Mouse (Mus musculus): ENCODE data around the gene Pitpnm2. TPM values are rescaled to one million over a fixed set of nuclear protein-coding genes. Genes with fewer than 3 reads are reported as not detected.

The Pitpnm2 gene
- polyA plus RNA-seq, 1 experiment from 2014 or later: 8.4 TPM

GRCm38 (mm10) chr5:124227193-124227592 is 22.4 kb downstream of the Pitpnm2 start:
- Histone ChIP-seq H3K4me3 (ENCODE audit: low read length) (no peak overlapping the region), H3K4me1 (ENCODE audit: control insufficient read depth, insufficient read depth, low read depth, low read length) (peaks cover 8% of the 10 kb centered on the region), H3K9ac (ENCODE audit: low read depth, low read length) (peak overlapping the region; percentile 17; the same call in 1 of the 2 replicates), H3K27me3 (replicated peaks; ENCODE audit: control insufficient read depth, insufficient read depth, low read length) (no peaks in the 10 kb centered on the region), H3K27ac (ENCODE audit: low read depth, low read length) (no peak overlapping the region), H3K4me2 (ENCODE audit: low read length) (no peak overlapping the region), H3K36me3 (ENCODE audit: control insufficient read depth, insufficient read depth, low read length) (no peaks in the 10 kb centered on the region), H3K9me3 (ENCODE audit: control insufficient read depth, low read length) (no peaks in the 10 kb centered on the region)
- WGBS: 48% methylated on average over 6 of the region's 6 CpGs
- ATAC-seq: no peak

- Histone ChIP-seq H3K27me3 (replicated peaks; ENCODE audit: control insufficient read depth, insufficient read depth, low read length) (no peaks in the 10 kb centered on the region), H3K4me3 (ENCODE audit: low read length) (no peak overlapping the region), H3K27ac (ENCODE audit: low read depth, low read length) (no peak overlapping the region), H3K4me1 (ENCODE audit: control insufficient read depth, insufficient read depth, low read depth, low read length) (peaks cover 10% of the 10 kb centered on the region), H3K9ac (ENCODE audit: low read depth, low read length) (no peak overlapping the region), H3K9me3 (ENCODE audit: control insufficient read depth, low read length) (no peaks in the 10 kb centered on the region), H3K4me2 (ENCODE audit: low read length) (no peak overlapping the region), H3K36me3 (ENCODE audit: control insufficient read depth, insufficient read depth, low read length) (no peaks in the 10 kb centered on the region)
- 94% methylated on average over 4 of the region's 4 CpGs for WGBS
- no peak for ATAC-seq
Measured at GRCm38 (mm10) chr5:124226494-124226893, 23.1 kb downstream of the Pitpnm2 start.

- Histone ChIP-seq H3K27ac (ENCODE audit: low read depth, low read length) (no peak overlapping the region), H3K9ac (ENCODE audit: low read depth, low read length) (no peak overlapping the region), H3K9me3 (ENCODE audit: control insufficient read depth, low read length) (no peaks in the 10 kb centered on the region), H3K4me1 (ENCODE audit: control insufficient read depth, insufficient read depth, low read depth, low read length) (peaks cover 11% of the 10 kb centered on the region), H3K4me2 (ENCODE audit: low read length) (no peak overlapping the region), H3K36me3 (ENCODE audit: control insufficient read depth, insufficient read depth, low read length) (no peaks in the 10 kb centered on the region), H3K27me3 (replicated peaks; ENCODE audit: control insufficient read depth, insufficient read depth, low read length) (no peaks in the 10 kb centered on the region), H3K4me3 (ENCODE audit: low read length) (no peak overlapping the region)
- WGBS: 81% methylated on average over 7 of the region's 7 CpGs
- ATAC-seq: no peak
Measured at GRCm38 (mm10) chr5:124225891-124226290, 23.7 kb downstream of the Pitpnm2 start.

- Histone ChIP-seq H3K9ac (ENCODE audit: low read depth, low read length) (no peak overlapping the region), H3K27me3 (replicated peaks; ENCODE audit: control insufficient read depth, insufficient read depth, low read length) (no peaks in the 10 kb centered on the region), H3K4me1 (ENCODE audit: control insufficient read depth, insufficient read depth, low read depth, low read length) (peaks cover 11% of the 10 kb centered on the region), H3K36me3 (ENCODE audit: control insufficient read depth, insufficient read depth, low read length) (no peaks in the 10 kb centered on the region), H3K27ac (ENCODE audit: low read depth, low read length) (no peak overlapping the region), H3K4me2 (ENCODE audit: low read length) (no peak overlapping the region), H3K4me3 (ENCODE audit: low read length) (no peak overlapping the region), H3K9me3 (ENCODE audit: control insufficient read depth, low read length) (no peaks in the 10 kb centered on the region)
- WGBS: 46% methylated on average over 16 of the region's 16 CpGs
- ATAC-seq: no peak
Measured at GRCm38 (mm10) chr5:124224321-124225092, 25.1 kb downstream of the Pitpnm2 start.

GRCm38 (mm10) chr5:124223574-124223973 is 26.0 kb downstream of the Pitpnm2 start:
- no peak for ATAC-seq
- Histone ChIP-seq H3K27ac (ENCODE audit: low read depth, low read length) (no peak overlapping the region), H3K4me1 (ENCODE audit: control insufficient read depth, insufficient read depth, low read depth, low read length) (peaks cover 14% of the 10 kb centered on the region), H3K9me3 (ENCODE audit: control insufficient read depth, low read length) (no peaks in the 10 kb centered on the region), H3K4me3 (ENCODE audit: low read length) (no peak overlapping the region), H3K27me3 (replicated peaks; ENCODE audit: control insufficient read depth, insufficient read depth, low read length) (no peaks in the 10 kb centered on the region), H3K36me3 (ENCODE audit: control insufficient read depth, insufficient read depth, low read length) (no peaks in the 10 kb centered on the region), H3K9ac (ENCODE audit: low read depth, low read length) (no peak overlapping the region), H3K4me2 (ENCODE audit: low read length) (no peak overlapping the region)
- 97% methylated on average over 8 of the region's 8 CpGs for WGBS

GRCm38 (mm10) chr5:124222696-124223095 is 26.9 kb downstream of the Pitpnm2 start:
- ATAC-seq: no peak
- no peak overlapping the region for H3K27ac ChIP-seq (ENCODE audit: low read depth, low read length)
- no peaks in the 10 kb centered on the region for H3K9me3 ChIP-seq (ENCODE audit: control insufficient read depth, low read length)
- 89% methylated on average over 11 of the region's 11 CpGs for WGBS
- no peak overlapping the region for H3K4me3 ChIP-seq (ENCODE audit: low read length)
- H3K36me3 ChIP-seq (ENCODE audit: control insufficient read depth, insufficient read depth, low read length): no peaks in the 10 kb centered on the region
- peaks cover 14% of the 10 kb centered on the region for H3K4me1 ChIP-seq (ENCODE audit: control insufficient read depth, insufficient read depth, low read depth, low read length)
- no peak overlapping the region for H3K9ac ChIP-seq (ENCODE audit: low read depth, low read length)
- no peaks in the 10 kb centered on the region for H3K27me3 ChIP-seq (replicated peaks; ENCODE audit: control insufficient read depth, insufficient read depth, low read length)
- no peak overlapping the region for H3K4me2 ChIP-seq (ENCODE audit: low read length)

GRCm38 (mm10) chr5:124221736-124222040 is 27.9 kb downstream of the Pitpnm2 start:
- no peak overlapping the region for H3K27ac ChIP-seq (ENCODE audit: low read depth, low read length)
- H3K9ac ChIP-seq (ENCODE audit: low read depth, low read length): no peak overlapping the region
- H3K9me3 ChIP-seq (ENCODE audit: control insufficient read depth, low read length): no peaks in the 10 kb centered on the region
- H3K4me2 ChIP-seq (ENCODE audit: low read length): no peak overlapping the region
- H3K4me3 ChIP-seq (ENCODE audit: low read length): no peak overlapping the region
- H3K27me3 ChIP-seq (replicated peaks; ENCODE audit: control insufficient read depth, insufficient read depth, low read length): no peaks in the 10 kb centered on the region
- no peaks in the 10 kb centered on the region for H3K36me3 ChIP-seq (ENCODE audit: control insufficient read depth, insufficient read depth, low read length)
- 70% methylated on average over 7 of the region's 7 CpGs for WGBS
- H3K4me1 ChIP-seq (ENCODE audit: control insufficient read depth, insufficient read depth, low read depth, low read length): peaks cover 12% of the 10 kb centered on the region
- no peak for ATAC-seq

GRCm38 (mm10) chr5:124221037-124221735 is 28.4 kb downstream of the Pitpnm2 start:
- Histone ChIP-seq H3K9ac (ENCODE audit: low read depth, low read length) (no peak overlapping the region), H3K9me3 (ENCODE audit: control insufficient read depth, low read length) (no peaks in the 10 kb centered on the region), H3K27ac (ENCODE audit: low read depth, low read length) (no peak overlapping the region), H3K4me2 (ENCODE audit: low read length) (no peak overlapping the region), H3K27me3 (replicated peaks; ENCODE audit: control insufficient read depth, insufficient read depth, low read length) (no peaks in the 10 kb centered on the region), H3K36me3 (ENCODE audit: control insufficient read depth, insufficient read depth, low read length) (no peaks in the 10 kb centered on the region), H3K4me3 (ENCODE audit: low read length) (no peak overlapping the region), H3K4me1 (ENCODE audit: control insufficient read depth, insufficient read depth, low read depth, low read length) (peaks cover 12% of the 10 kb centered on the region)
- 41% methylated on average over 7 of the region's 7 CpGs for WGBS
- ATAC-seq: peak; percentile 69

- Histone ChIP-seq H3K9me3 (ENCODE audit: control insufficient read depth, low read length) (no peaks in the 10 kb centered on the region), H3K27me3 (replicated peaks; ENCODE audit: control insufficient read depth, insufficient read depth, low read length) (no peaks in the 10 kb centered on the region), H3K36me3 (ENCODE audit: control insufficient read depth, insufficient read depth, low read length) (no peaks in the 10 kb centered on the region), H3K4me2 (ENCODE audit: low read length) (no peak overlapping the region), H3K4me3 (ENCODE audit: low read length) (no peak overlapping the region), H3K4me1 (ENCODE audit: control insufficient read depth, insufficient read depth, low read depth, low read length) (peaks cover 12% of the 10 kb centered on the region), H3K9ac (ENCODE audit: low read depth, low read length) (no peak overlapping the region), H3K27ac (ENCODE audit: low read depth, low read length) (no peak overlapping the region)
- no peak for ATAC-seq
- 96% methylated on average over 5 of the region's 5 CpGs for WGBS
Measured at GRCm38 (mm10) chr5:124220551-124220950, 29.0 kb downstream of the Pitpnm2 start.
